Mouse (Mus musculus) CH12.LX (cell line): Measurements from ENCODE around the gene Plxna2.

Experiments used
- CHD2 ChIP-seq: IDR thresholded peaks from 2 replicates; pipeline ENCODE4 v1.6.1; 2011; ENCODE audit warnings: low read length, improper control_type of control experiment
- CTCF ChIP-seq, 2 experiments: IDR thresholded peaks in 1 of 2; conservative IDR thresholded peaks in 1 of 2; 2 replicates each; pipeline ENCODE4 v1.5.1; 2011 to 2012; ENCODE audit warnings: low read depth in 2 of 2, low read length in 2 of 2, improper control_type of control experiment in 1 of 2, inconsistent platforms in 1 of 2, mild to moderate bottlenecking in 1 of 2, moderate library complexity in 1 of 2
- EP300 ChIP-seq: IDR thresholded peaks from 2 replicates; pipeline ENCODE4 v1.6.1; 2011; ENCODE audit warnings: low read length, improper control_type of control experiment
- GABPA ChIP-seq: IDR thresholded peaks from 2 replicates; pipeline ENCODE4 v1.6.1; 2012; ENCODE audit warnings: low read depth, low read length, improper control_type of control experiment, inconsistent platforms; ENCODE audit not compliant: insufficient replicate concordance
- MAFK ChIP-seq: IDR thresholded peaks from 2 replicates; pipeline ENCODE4 v1.6.1; 2011; ENCODE audit warnings: low read length, improper control_type of control experiment; ENCODE audit not compliant: insufficient replicate concordance
- POLR2A ChIP-seq: IDR thresholded peaks from 2 replicates; pipeline ENCODE4 v1.6.1; 2011; ENCODE audit warnings: low read depth, mild to moderate bottlenecking, improper control_type of control experiment, low read length
- POLR2AphosphoS2 ChIP-seq: IDR thresholded peaks from 2 replicates; pipeline ENCODE4 v1.6.1; 2011; ENCODE audit warnings: low read depth, low read length, improper control_type of control experiment
- RAD21 ChIP-seq: IDR thresholded peaks from 2 replicates; pipeline ENCODE4 v1.6.1; 2011; ENCODE audit warnings: low read depth, mild to moderate bottlenecking, low read length, improper control_type of control experiment, moderate library complexity
- USF1 ChIP-seq: IDR thresholded peaks from 2 replicates; pipeline ENCODE4 v1.6.1; 2014; ENCODE audit warnings: low read depth, mild to moderate bottlenecking, inconsistent platforms, low read length, improper control_type of control experiment
- USF2 ChIP-seq: conservative IDR thresholded peaks from 2 replicates; pipeline ENCODE4 v1.6.1; 2011; ENCODE audit warnings: low read depth, low read length, improper control_type of control experiment

- TF ChIP-seq CTCF (conservative IDR thresholded peaks at IDR 0.05 in 1 of 2, IDR thresholded peaks at IDR 0.05 in 1 of 2; ENCODE audit: low read depth in 2 of 2, low read length in 2 of 2), result no peak
- TF ChIP-seq USF2, result no peak
- TF ChIP-seq POLR2A, result no peak
- no peak for TF ChIP-seq GABPA
- TF ChIP-seq MAFK, result no peak
- no peak for TF ChIP-seq USF1
- TF ChIP-seq RAD21, result no peak
- TF ChIP-seq EP300, result no peak
- TF ChIP-seq POLR2AphosphoS2, result no peak
- TF ChIP-seq CHD2, result no peak
These were observed 163.5 kb downstream of the Plxna2 start for GRCm38 (mm10) chr1:194781556-194781955.
